Mouse (Mus musculus): ENCODE measurements around the gene Cd151. TPM values are rescaled to one million over a fixed set of nuclear protein-coding genes. Genes with fewer than 3 reads are reported as not detected.
A peak's percentile ranks its signal among the peaks of the same experiment; 100 is the strongest.

The Cd151 gene
- total RNA-seq, 2 experiments from 2014 or later = 299 to 300 TPM

DNA sequence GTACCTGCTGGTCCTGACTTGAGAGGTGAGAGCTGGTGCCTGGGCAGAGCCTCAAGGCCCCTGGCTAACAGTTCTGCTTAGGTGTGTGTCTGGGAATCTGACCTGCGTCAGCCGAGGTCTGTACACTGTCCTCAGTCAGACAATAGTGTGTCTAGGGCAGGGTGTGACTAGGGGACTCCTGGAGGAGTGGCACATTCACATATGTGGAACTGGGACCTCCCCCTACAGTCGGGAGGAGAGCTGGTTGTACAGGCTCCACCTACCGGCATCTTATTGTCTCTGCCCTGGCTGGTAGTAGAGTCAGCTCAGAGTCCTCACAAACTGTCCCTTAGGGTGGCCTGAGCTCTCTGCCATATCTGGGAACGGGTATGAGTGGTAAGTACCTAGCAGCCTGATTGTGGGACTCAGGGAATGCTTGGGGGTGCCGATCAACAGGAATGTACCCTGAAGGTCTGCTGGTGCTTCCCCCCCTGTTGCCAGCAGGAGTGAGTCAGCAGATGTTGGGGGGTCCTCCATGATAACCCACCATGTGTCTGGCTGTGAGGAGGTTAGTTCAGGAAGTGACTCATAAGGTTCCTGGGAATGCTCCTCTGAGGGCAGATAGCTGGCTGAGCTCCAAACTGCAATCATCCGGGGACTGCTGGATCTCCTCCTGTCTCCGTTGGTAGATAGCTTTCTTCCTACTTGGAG is 1.5 kb downstream of the Cd151 start:
- intact Hi-C loops (cut with DNase I) = loop anchor here (10.0 kb wide), 1 partner anchor 524 kb away; the partner anchor contains the start of gene Pgghg
- peak; percentile 66 to 71 for DNase-seq

DNA sequence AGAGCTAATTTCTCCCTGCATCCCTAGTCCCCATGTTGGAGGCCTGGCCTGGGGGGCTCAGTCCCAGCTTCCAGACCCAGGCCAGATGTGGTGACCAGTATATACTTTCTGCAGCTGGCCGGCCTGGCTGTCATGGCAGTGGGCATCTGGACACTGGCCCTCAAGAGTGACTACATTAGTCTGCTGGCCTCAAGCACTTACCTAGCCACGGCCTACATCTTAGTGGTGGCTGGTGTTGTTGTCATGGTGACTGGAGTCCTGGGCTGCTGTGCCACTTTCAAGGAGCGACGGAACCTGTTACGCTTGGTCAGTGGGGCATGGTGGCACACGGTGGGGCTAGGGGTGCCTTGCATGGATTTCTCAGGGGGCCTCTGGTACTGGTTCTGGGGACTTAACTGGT is 2.2 kb downstream of the Cd151 start:
- DNase-seq = no peak
- intact Hi-C loops (cut with DNase I) = loop anchor here (10.0 kb wide), 1 partner anchor 525 kb away; the partner anchor contains the start of gene Pgghg

DNA sequence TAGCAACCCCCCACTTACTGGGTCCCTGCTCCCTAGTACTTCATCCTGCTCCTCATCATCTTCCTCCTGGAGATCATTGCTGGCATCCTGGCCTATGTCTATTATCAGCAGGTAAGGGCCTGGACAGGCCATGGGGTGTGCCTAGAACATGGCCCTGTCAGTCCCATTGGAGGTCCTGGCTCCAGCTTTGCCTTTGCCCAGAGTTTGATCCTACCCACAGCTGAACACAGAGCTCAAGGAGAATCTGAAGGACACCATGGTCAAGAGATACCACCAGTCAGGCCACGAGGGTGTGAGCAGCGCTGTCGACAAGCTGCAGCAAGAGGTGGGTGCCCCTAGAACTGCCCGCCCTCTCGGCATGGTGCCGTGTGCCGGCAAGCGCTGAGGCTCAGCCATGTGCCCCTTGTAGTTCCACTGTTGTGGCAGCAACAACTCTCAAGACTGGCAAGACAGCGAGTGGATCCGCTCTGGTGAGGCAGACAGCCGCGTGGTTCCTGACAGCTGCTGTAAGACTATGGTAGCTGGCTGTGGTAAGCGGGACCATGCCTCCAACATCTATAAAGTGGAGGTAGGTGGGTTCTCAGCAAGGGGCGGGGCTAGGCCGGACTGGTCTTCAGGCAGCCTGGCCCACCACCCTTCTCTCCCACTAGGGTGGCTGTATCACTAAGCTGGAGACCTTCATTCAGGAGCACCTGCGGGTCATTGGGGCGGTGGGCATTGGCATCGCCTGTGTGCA is 2.9 kb downstream of the Cd151 start:
- intact Hi-C loops (cut with DNase I) = loop anchor here (10.0 kb wide), 1 partner anchor 525 kb away; the partner anchor contains the start of gene Pgghg
- DNase-seq = peak; percentile 14 to 22

DNA sequence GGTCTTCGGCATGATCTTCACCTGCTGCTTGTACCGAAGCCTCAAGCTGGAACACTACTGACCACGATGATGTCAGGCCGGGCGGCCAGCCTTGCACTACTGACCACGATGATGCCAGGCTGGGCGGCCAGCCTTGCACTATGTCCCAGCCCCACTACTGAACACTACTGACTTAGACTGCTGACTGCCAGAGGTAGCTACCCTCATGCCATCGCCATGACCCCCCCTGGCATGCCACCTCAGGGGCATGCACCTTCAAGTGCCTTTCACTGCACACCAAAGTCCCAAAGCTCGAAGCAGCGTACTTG is 3.4 kb downstream of the Cd151 start:
- intact Hi-C loops (cut with DNase I) = no loop called here
- DNase-seq = no peak

DNA sequence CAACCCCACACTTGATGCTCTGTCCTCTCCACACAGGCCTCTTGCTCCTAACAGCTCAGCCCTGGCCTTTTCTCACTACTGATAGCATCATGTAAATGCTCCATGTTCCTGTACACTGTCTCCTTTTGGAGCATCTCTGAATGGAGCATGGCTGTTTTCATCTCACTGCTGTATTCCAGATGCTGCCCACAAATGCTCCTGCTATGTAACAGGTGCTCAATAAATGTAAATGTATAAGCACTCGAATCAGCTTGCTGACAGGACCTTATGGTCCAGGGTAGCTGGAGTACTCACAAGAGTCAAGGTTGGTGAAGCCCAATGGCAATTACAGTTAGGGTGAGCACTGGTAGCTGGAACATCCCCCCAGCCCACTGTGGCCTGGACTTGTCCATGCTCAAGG is 4.0 kb downstream of the Cd151 start:
- DNase-seq = no peak
- intact Hi-C loops (cut with DNase I) = no loop called here

DNA sequence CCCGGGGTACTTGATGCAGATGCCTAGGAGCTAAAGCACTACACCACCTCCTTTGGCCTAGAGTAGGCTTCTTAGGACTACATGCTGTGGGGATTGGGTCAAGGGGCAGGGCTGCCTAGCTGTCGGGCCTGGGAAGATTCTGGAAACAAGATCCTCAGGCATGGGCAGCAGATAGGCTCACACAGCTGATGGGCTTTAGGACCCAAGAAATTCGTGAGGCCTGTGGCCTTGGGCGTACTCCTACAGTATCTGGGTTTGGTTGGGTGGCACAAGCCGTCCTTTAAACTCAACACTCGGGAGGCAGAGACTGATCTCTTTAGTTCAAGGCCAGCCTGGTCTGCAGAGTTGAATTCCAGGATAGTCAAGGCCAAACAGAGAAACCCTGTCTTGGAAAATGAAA is 5.0 kb downstream of the Cd151 start:
- no peak for DNase-seq
- intact Hi-C loops (cut with DNase I) = no loop called here

DNA sequence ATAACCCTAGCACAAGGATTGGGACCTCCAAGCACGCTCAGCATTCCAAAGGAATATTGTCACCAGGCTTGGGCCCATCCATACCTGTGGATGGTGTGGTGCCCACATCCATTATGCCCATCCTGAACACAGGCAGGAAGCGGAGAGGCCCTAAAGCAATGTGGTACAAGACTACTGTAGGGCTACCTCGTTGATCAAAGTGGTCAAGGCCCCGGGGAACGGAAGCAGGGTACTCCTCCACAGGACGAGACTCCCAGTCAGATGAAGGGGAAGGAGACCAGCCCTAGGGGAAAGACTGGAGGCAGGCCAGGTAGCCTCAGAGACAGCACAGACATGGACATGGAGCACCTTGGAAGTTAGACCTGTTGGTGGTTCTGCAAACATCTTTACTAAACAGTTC is 5.6 kb downstream of the Cd151 start:
- DNase-seq = no peak
- intact Hi-C loops (cut with DNase I) = no loop called here

DNA sequence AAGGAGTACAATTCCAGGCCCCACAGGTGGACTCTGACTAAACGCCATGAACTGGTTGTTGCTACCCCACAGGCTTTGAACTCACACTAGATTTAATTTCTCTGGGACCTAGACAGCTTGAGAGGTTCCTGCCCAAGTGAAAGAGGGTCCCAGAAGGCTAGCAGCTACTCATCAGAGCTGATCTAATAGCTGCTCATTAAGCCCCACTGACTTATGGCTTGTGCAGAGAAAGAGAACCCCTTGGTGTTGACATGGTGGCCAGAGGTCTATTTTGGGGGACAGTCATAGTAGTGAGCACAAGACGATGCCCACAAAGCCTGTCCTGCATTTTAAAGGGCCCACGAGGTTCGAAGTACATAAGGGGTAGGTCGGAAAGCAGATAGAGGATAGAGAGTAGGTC is 7.0 kb downstream of the Cd151 start:
- intact Hi-C loops (cut with DNase I) = no loop called here
- no peak for DNase-seq

DNA sequence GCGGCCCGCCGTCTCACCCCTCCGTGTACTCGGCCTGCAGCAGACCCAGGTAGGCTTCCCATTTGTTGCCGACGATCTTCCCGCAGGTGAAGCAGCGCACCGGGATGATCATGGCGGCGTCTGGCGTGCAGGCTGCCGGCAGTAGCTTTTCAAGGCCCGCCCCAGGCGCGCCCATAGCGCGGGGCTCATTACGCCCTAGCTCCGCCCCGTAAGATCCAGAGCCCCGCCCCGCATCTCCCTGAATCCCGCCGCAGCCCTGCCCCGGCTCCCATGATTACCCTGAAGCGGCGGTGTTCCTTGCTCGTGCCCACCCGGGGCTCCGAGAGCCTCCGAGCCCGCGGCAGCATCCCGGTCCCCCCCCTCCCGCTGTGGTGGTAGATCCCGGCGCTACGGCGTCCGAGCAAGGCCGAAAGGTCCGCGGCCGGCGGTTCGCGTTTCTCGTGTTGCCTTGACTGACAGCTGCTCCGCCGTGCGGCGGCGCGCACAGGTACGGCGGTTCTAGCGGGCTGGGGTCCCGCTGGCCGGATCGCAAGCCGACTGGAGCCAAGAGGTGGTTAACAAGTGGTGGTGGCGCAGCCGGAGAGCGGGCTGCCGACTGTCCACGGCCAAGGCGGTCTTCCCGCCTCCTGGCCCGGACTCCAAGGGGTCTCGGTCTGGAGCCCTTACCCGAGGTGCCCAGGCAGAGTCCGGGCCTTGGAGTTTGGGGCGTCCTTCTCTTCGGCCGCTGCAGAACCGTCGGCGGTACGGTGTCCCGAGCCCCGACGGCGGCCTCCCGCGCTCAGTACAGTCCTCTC is 8.0 kb downstream of the Cd151 start, which contains the start of the genes Polr2l and Tspan4:
Gene Polr2l (minus strand): TSS at position 122 of the 794 bp plus-strand sequence.
Gene Tspan4 (plus strand): TSS at position 230 of the 794 bp plus-strand sequence.
- intact Hi-C loops (cut with DNase I) = no loop called here
- peak; percentile 86 to 95 for DNase-seq

DNA sequence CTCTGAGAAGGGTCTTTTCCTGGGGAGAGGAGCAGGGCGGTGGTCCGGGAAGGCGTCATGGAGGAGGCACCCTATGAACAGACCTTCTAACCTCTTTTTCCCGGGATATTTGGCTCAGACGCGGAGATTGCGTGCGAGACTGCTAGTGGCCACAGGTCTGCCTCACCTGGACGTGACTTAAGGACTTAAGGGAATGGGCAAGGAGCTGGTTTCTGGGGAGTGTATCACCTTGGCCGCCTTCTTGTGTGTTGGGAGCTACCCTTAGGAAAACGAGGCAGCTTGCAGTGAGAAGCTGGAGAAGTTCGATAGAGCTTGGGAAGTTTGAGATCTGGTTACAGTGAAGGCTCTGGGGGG is 8.6 kb downstream of the Cd151 start:
- peak in 1 of 2 experiments; percentile 43 for DNase-seq
- intact Hi-C loops (cut with DNase I) = no loop called here

DNA sequence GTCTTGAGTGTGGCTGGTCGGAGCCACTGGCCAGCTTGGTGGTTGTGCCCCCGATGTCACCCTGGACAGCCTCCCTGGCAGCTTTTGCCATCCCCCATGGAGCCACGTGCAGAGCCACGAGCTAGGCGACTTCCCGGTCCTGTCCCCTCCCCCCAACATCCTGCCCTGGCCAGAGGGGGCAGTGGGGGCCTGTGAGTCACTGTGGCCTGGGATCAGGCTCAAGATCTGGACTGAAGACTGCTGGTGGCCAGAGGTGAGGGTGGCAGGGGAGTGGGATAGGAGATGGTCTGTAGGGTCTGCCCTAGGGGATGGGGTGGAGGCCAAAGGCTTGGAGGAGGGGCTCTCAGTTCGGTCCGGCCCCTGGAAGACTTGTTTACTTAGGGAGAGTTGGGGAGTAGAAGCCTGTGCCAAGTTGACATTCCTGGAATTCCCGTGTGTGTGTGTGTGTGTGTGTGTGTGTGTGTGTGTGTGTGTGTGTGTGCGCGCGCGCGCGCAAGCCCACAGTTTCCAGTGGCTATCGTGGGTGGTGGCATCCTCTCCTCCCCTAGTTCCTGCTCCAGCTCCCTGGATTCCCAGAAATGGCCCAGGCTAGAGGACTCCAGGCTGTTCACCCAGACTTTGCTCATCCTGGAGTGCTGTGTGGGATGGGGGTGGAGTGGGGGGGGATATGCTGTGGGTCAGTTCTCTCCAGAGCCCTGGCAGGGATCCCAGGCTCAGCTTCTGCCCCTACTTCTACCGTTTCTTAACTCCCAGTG is 9.2 kb downstream of the Cd151 start:
- peak; percentile 84 to 92 for DNase-seq
- intact Hi-C loops (cut with DNase I) = no loop called here

DNA sequence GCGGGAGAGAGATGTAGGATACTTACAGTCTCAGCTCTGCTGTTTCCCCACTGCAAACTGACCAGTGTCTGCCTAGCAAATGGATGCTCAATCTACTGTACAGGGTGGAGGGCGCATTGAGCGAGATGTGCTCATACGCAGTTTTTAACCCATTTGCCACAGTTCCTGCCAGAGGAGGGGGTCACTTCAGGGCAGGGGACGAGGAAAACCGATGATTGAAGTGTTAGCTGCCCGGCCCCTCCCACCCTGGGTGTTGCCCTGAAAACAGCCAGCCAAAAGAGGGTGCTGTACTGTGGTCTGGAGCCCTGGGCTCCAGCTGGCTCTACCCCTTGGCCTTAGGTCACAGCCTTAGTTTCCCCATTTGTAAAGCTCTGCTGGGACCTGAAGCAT is 9.8 kb downstream of the Cd151 start:
- intact Hi-C loops (cut with DNase I) = no loop called here
- no peak for DNase-seq

DNA sequence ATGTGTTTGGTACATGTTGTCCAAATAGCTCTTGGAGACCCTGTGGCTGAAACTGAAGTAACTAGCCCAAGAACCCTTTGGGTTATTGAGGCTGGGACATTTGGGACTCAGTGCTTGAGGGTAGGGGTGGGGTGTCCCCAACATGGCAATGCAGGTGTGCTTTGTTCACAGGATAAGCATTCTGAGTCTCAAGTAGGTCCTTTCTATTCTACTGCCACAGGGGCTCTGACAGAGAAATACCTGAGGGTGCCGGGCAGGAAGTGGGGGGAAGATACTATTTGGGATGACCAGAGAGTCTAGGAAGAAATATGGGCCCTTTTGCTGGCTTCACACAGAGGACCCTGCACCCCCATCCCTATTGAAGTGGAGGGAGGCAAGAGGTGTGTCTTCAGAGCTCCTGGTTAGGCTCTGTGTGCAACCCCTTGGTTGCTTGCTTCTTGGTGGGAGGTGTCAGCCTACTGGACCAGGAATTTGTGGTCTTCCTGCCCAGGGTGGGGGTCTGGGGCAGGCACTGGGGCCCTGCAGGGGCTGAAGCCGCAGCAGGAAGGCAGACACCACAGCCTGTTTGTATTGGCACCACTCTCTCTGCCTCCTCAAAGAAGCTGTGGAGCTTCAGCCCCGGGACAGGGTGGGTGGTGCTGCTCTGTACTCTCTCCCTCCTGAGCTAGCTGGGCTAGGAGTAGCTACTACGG is 10.5 kb downstream of the Cd151 start:
- DNase-seq = peak; percentile 27 to 33
- intact Hi-C loops (cut with DNase I) = no loop called here

DNA sequence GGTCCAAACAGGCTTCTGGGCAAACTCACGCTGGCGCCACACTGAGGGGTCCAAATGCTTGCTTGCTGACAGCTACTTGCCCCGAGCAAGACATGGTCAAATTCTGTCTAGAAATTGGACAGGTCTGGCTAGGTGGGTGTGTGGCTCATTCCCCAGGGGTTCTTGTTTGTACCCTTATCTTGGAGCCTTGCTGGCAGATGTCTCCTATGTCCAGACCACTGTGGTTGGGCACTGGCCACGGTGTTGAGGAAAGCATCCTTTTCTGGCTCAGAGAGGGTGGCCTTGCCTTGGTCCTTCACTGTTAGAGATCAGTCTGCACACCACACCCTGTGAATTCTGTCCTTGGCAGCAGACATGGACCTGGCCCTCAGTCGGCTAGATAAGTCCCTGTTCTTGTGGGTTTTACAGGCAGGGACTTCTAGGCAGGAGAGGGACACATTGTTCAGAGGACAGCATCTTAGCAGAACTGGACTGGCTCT is 11.1 kb downstream of the Cd151 start:
- intact Hi-C loops (cut with DNase I) = no loop called here
- peak; percentile 35 to 42 for DNase-seq

DNA sequence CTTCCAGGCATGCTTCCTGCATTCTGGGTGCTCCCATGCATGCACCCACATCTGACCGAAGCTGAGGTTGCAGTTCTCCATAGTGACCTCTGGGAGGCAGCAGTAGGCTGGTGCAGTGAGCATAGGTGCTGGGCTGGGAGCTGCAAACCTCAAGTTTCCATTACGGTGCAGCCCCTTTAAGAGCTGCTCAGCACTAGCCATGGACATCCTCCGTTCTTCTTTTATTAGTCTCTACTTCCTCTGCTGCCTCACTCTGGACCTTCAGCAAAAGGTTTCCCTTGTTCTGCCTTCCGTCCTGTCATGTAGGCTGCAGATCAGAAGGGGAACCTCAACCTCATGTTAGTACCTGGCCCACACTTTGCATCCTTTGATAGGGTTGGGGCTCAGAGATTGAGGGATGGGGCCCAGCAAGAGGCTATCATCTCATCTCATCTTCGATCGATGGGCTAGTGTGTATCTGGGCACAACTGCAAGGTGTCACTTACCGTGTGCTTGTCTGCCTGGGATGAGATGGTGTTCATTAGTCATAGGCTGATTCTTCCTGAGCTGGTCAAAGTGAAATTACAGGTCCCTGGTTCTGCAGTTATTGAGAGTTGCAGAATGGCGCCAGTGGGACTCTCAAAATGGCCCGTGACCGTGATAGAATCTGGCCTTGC is 13.8 kb downstream of the Cd151 start:
- DNase-seq = peak; percentile 72 to 75
- intact Hi-C loops (cut with DNase I) = loop anchor here (1.0 to 10.0 kb wide), 3 partner anchors 44 to 444 kb away; no protein-coding TSS in a partner anchor

DNA sequence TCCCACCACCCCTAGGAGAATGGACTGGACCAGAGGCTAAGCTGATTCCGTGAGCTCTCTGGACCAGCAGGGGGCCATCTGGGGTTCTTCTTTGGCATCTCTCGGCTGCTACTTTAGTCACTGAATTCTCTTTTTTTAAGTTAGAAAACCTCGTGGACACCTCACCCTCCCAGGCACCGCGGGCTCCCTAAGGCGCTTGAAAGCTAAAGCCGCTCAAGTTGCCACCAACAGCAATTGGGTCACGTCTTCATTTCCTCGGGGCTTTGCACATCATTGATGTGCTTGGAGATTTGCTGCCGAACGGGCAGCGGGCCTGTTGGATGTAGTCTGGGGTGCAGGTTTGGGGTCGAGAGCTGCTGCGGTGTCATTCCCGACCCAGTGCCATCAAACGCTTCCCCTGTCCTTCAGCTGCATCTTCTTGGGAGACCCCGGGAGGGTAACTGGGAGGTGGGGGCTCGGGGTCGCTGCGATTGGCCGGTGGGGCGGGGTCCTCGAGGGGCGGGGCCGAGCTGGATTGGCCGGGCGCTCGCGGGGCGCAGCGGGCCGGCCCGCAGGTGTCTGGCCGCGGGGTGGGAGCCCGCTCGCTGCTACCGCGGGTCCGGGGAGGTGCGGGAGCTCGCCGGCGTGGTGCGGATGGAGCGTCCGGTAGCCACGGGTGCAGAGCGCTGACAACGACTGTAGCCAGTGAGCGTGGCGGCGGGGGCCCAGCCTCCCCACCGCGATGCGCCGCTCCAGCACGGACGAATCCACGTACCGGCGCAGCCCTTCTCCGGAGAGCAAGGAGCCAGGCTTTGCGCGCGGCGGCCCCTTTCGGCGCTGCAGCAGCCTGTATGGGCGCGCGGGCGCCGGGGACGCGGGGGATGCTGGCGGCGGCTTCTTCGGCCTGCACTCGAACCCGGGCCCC is 14.6 kb downstream of the Cd151 start:
- intact Hi-C loops (cut with DNase I) = loop anchor here (1.0 to 10.0 kb wide), 2 partner anchors 44 to 443 kb away; no protein-coding TSS in a partner anchor
- peak; percentile 50 to 55 for DNase-seq

DNA sequence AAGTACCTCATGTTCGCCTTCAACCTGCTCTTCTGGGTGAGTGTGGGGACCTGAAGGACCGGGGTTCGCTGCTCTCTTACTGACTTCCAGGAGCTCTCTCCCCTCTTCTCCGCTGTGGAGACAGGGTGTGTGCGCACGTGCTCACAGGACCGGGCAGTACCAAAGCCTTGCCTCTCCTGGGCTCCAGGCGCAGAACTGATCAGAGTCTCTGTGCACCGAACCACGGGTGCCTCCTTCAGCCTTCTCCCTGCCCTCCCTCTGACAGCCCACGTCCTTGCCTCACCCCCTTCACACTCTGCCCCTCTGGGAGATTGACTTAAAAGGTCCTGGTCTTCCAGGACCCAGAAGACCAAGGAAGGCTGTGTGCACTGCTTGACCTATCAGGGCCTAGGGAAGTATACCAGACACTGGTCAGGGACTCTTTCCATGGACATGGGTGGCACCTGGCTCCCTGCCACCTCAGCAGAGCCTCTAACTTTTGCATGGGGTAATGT is 15.4 kb downstream of the Cd151 start:
- no peak for DNase-seq
- intact Hi-C loops (cut with DNase I) = loop anchor here (10.0 kb wide), 1 partner anchor 442 kb away; no protein-coding TSS in a partner anchor

Data from heart, postnatal 36 days (tissue).